Mouse (Mus musculus) CD4-positive helper T cell, adult 2 months (primary cell): ENCODE measurements around the gene Pros1.

ENCODE experiments used
- DNase-seq: peaks from one replicate; pipeline ENCODE4 v3.0.0-alpha.2; 2012; ENCODE audit warnings: low read depth, missing footprints, low spot score

Pros1 gene

GRCm38 (mm10) chr16:62860140-62860539, 6.0 kb downstream of the Pros1 start:
- DNase-seq, result no peak

- DNase-seq, result no peak
Measured at GRCm38 (mm10) chr16:62861455-62861854, 7.3 kb downstream of the Pros1 start.

- no peak for DNase-seq
Measured at GRCm38 (mm10) chr16:62872688-62873117, 18.6 kb downstream of the Pros1 start.

- no peak for DNase-seq
Measured at GRCm38 (mm10) chr16:62873180-62873579, 19.1 kb downstream of the Pros1 start.

GRCm38 (mm10) chr16:62874065-62874464, 20.0 kb downstream of the Pros1 start:
- no peak for DNase-seq

GRCm38 (mm10) chr16:62895824-62896223, 41.7 kb downstream of the Pros1 start:
- peak; percentile 36 for DNase-seq

GRCm38 (mm10) chr16:62911364-62911763, 57.3 kb downstream of the Pros1 start:
- DNase-seq, result no peak

GRCm38 (mm10) chr16:62912246-62912645, 58.1 kb downstream of the Pros1 start:
- no peak for DNase-seq

GRCm38 (mm10) chr16:62915530-62915929, 61.4 kb downstream of the Pros1 start:
- DNase-seq, result no peak

GRCm38 (mm10) chr16:62922245-62922644, 68.1 kb downstream of the Pros1 start:
- DNase-seq, result no peak

GRCm38 (mm10) chr16:62931341-62931740, 77.2 kb downstream of the Pros1 start:
- no peak for DNase-seq

GRCm38 (mm10) chr16:62936316-62936715, 82.2 kb downstream of the Pros1 start:
- no peak for DNase-seq

GRCm38 (mm10) chr16:62940388-62941003, 86.4 kb downstream of the Pros1 start:
- peak; percentile 83 for DNase-seq

GRCm38 (mm10) chr16:62941763-62942162, 87.7 kb downstream of the Pros1 start:
- DNase-seq, result no peak

- no peak for DNase-seq
Measured at GRCm38 (mm10) chr16:62942418-62943410, 88.6 kb downstream of the Pros1 start.

- DNase-seq, result no peak
Measured at GRCm38 (mm10) chr16:62958485-62958884, 104.4 kb downstream of the Pros1 start.

GRCm38 (mm10) chr16:62964361-62964763, 110.3 kb downstream of the Pros1 start:
- no peak for DNase-seq

GRCm38 (mm10) chr16:62971673-62972332, 117.7 kb downstream of the Pros1 start:
- no peak for DNase-seq

- no peak for DNase-seq
Measured at GRCm38 (mm10) chr16:62974926-62975325, 120.8 kb downstream of the Pros1 start.
